Mouse (Mus musculus) neural tube, embryonic 15.5 days (tissue): ENCODE data around the gene Manf. TPM values are rescaled to one million over a fixed set of nuclear protein-coding genes. Genes with fewer than 3 reads are reported as not detected.

Experiments used
- ATAC-seq: fragments of 200-750 bp; cut with Nextera tagmentation; 2 replicates; pipeline ENCODE4 v1.8.0; 2017; ENCODE audit warnings: mild to moderate bottlenecking, moderate TSS enrichment, moderate library complexity; ENCODE audit not compliant: low FRiP score
- H3K27ac ChIP-seq: fragments of 300-500 bp; sonication (generic); replicated peaks from 2 replicates; pipeline ENCODE4 v1.5.1; 2015; ENCODE audit warnings: mild to moderate bottlenecking, inconsistent platforms
- H3K27me3 ChIP-seq: fragments of 300-500 bp; sonication (generic); replicated peaks from 2 replicates; pipeline ENCODE4 v1.6.1; 2015; ENCODE audit warnings: inconsistent platforms
- H3K36me3 ChIP-seq: fragments of 300-500 bp; sonication (generic); 2 replicates; pipeline ENCODE4 v1.6.1; 2015; ENCODE audit warnings: inconsistent platforms
- H3K4me1 ChIP-seq: fragments of 300-500 bp; sonication (generic); 2 replicates; pipeline ENCODE4 v1.6.1; 2015; ENCODE audit warnings: inconsistent platforms
- H3K4me2 ChIP-seq: fragments of 300-500 bp; sonication (generic); 2 replicates; pipeline ENCODE4 v1.6.1; 2015; ENCODE audit warnings: inconsistent platforms, mild to moderate bottlenecking, moderate library complexity
- H3K4me3 ChIP-seq: fragments of 300-500 bp; sonication (generic); replicated peaks from 2 replicates; pipeline ENCODE4 v1.5.1; 2015; ENCODE audit warnings: mild to moderate bottlenecking, inconsistent platforms
- H3K9ac ChIP-seq: fragments of 300-500 bp; sonication (generic); replicated peaks from 2 replicates; pipeline ENCODE4 v1.6.1; 2015; ENCODE audit warnings: mild to moderate bottlenecking, inconsistent platforms
- H3K9me3 ChIP-seq: fragments of 300-500 bp; sonication (generic); replicated peaks from 2 replicates; pipeline ENCODE4 v1.6.1; 2016; ENCODE audit warnings: inconsistent platforms
- WGBS: fragments of 180-500 bp; shearing (Covaris S2); methylation state at CpG from one replicate; pipeline ENCODE4 v1.1.7; 2015; ENCODE audit warnings: mixed read lengths; 5-methylcytosine and 5-hydroxymethylcytosine counted together
- polyA plus RNA-seq: library from polyadenylated mRNA; unstranded; fragments of >200 nt; fragmentation: Nextera tagmentation; extraction: Ambion mirVana; gene quantifications from 2 replicates; pipeline ENCODE4 v1.2.1, GENCODE M21; 2015

Manf gene
- polyA plus RNA-seq, 1 experiment from 2014 or later = 192 TPM

- Histone ChIP-seq H3K4me2 (peak overlapping the region; percentile 32), H3K9me3 (no peaks in the 10 kb centered on the region), H3K36me3 (peaks cover 47% of the 10 kb centered on the region), H3K9ac (peak overlapping the region; percentile 4; the same call in 1 of the 2 replicates), H3K4me3 (no peak overlapping the region), H3K27me3 (no peaks in the 10 kb centered on the region), H3K4me1 (peaks cover 41% of the 10 kb centered on the region), H3K27ac (no peak overlapping the region)
- WGBS = 55% methylated on average over 3 of the region's 3 CpGs
- no peak for ATAC-seq
Measured at GRCm38 (mm10) chr9:106893327-106893726, 1.5 kb upstream of the Manf start.

GRCm38 (mm10) chr9:106892552-106892875, 735 bp upstream of the Manf start:
- no peak for ATAC-seq
- peak overlapping the region; percentile 96 for H3K4me3 ChIP-seq
- no peaks in the 10 kb centered on the region for H3K27me3 ChIP-seq
- peak overlapping the region; percentile 84 for H3K4me2 ChIP-seq
- H3K36me3 ChIP-seq = peaks cover 50% of the 10 kb centered on the region
- H3K27ac ChIP-seq = peak overlapping the region; percentile 96
- peak overlapping the region; percentile 83 for H3K9ac ChIP-seq
- H3K9me3 ChIP-seq = no peaks in the 10 kb centered on the region
- peaks cover 49% of the 10 kb centered on the region for H3K4me1 ChIP-seq
- WGBS = 0% methylated on average over 9 of the region's 9 CpGs

- H3K27me3 ChIP-seq = no peaks in the 10 kb centered on the region
- H3K4me2 ChIP-seq = peak overlapping the region; percentile 84
- peak overlapping the region; percentile 96 for H3K4me3 ChIP-seq
- peaks cover 40% of the 10 kb centered on the region for H3K36me3 ChIP-seq
- peak overlapping the region; percentile 90 for H3K27ac ChIP-seq
- peaks cover 53% of the 10 kb centered on the region for H3K4me1 ChIP-seq
- no peak for ATAC-seq
- H3K9me3 ChIP-seq = no peaks in the 10 kb centered on the region
- WGBS = 0% methylated on average over 17 of the region's 17 CpGs
- H3K9ac ChIP-seq = peak overlapping the region; percentile 96
Measured at GRCm38 (mm10) chr9:106891341-106891741, 438 bp downstream of the Manf start.

- Histone ChIP-seq H3K36me3 (peaks cover 38% of the 10 kb centered on the region), H3K4me1 (peaks cover 56% of the 10 kb centered on the region), H3K27me3 (no peaks in the 10 kb centered on the region), H3K9me3 (no peaks in the 10 kb centered on the region), H3K4me3 (peak overlapping the region; percentile 96), H3K27ac (no peak overlapping the region), H3K9ac (peak overlapping the region; percentile 96), H3K4me2 (peak overlapping the region; percentile 84)
- no peak for ATAC-seq
- WGBS = 67% methylated on average over 8 of the region's 8 CpGs
Measured at GRCm38 (mm10) chr9:106890496-106891240, 1.1 kb downstream of the Manf start.

GRCm38 (mm10) chr9:106889321-106889720, 2.5 kb downstream of the Manf start:
- Histone ChIP-seq H3K9me3 (no peaks in the 10 kb centered on the region), H3K9ac (peak overlapping the region; percentile 96; the same call in 1 of the 2 replicates), H3K27ac (no peak overlapping the region), H3K4me1 (peaks cover 70% of the 10 kb centered on the region), H3K27me3 (no peaks in the 10 kb centered on the region), H3K4me3 (no peak overlapping the region), H3K4me2 (no peak overlapping the region), H3K36me3 (peaks cover 33% of the 10 kb centered on the region)
- ATAC-seq = no peak
- 88% methylated on average over 9 of the region's 9 CpGs for WGBS

- Histone ChIP-seq H3K4me2 (no peak overlapping the region), H3K27me3 (no peaks in the 10 kb centered on the region), H3K4me1 (peaks cover 74% of the 10 kb centered on the region), H3K36me3 (peaks cover 36% of the 10 kb centered on the region), H3K9ac (no peak overlapping the region), H3K9me3 (no peaks in the 10 kb centered on the region), H3K4me3 (no peak overlapping the region), H3K27ac (no peak overlapping the region)
- 94% methylated on average over 3 of the region's 3 CpGs for WGBS
- ATAC-seq = no peak
Measured at GRCm38 (mm10) chr9:106888346-106888745, 3.4 kb downstream of the Manf start.

GRCm38 (mm10) chr9:106886828-106887702, 4.7 kb downstream of the Manf start, which contains the start of gene Rbm15b:
Gene Rbm15b, minus strand, starts transcription at chr9:106887428.
- ATAC-seq = peak; percentile 72
- Histone ChIP-seq H3K4me2 (peak within 1 kb of the TSS; percentile 89), H3K27ac (peak within 1 kb of the TSS; percentile 87), H3K9ac (peak within 1 kb of the TSS; percentile 91), H3K36me3 (peaks cover 48% of the 10 kb centered on the region), H3K4me3 (peak within 1 kb of the TSS; percentile 92), H3K4me1 (peaks cover 80% of the 10 kb centered on the region), H3K9me3 (no peaks in the 10 kb centered on the region), H3K27me3 (no peaks in the 10 kb centered on the region)
- 3% methylated on average over 91 of the region's 101 CpGs for WGBS

GRCm38 (mm10) chr9:106885901-106886731, 5.7 kb downstream of the Manf start:
- Histone ChIP-seq H3K27me3 (no peaks in the 10 kb centered on the region), H3K9ac (peak overlapping the region; percentile 91), H3K4me1 (peaks cover 87% of the 10 kb centered on the region), H3K4me2 (peak overlapping the region; percentile 89), H3K4me3 (peak overlapping the region; percentile 92), H3K9me3 (no peaks in the 10 kb centered on the region), H3K36me3 (peaks cover 55% of the 10 kb centered on the region), H3K27ac (peak overlapping the region; percentile 87)
- WGBS = under 1% methylated on average over 82 of the region's 107 CpGs
- ATAC-seq = 0 out of 2 replicates have a peak, but pooled peaks have one; percentile 9

- Histone ChIP-seq H3K9ac (peak overlapping the region; percentile 91), H3K4me1 (peaks cover 81% of the 10 kb centered on the region), H3K27ac (peak overlapping the region; percentile 87), H3K4me3 (peak overlapping the region; percentile 92), H3K27me3 (no peaks in the 10 kb centered on the region), H3K9me3 (no peaks in the 10 kb centered on the region), H3K4me2 (peak overlapping the region; percentile 89), H3K36me3 (peaks cover 52% of the 10 kb centered on the region)
- WGBS = 20% methylated on average over 44 of the region's 44 CpGs
- no peak for ATAC-seq
Measured at GRCm38 (mm10) chr9:106884996-106885900, 6.5 kb downstream of the Manf start.

- H3K36me3 ChIP-seq = peaks cover 49% of the 10 kb centered on the region
- 40% methylated on average over 16 of the region's 16 CpGs for whole genome bisulfite sequencing
Measured at GRCm38 (mm10) chr9:106884306-106884705, 7.5 kb downstream of the Manf start.

More at GRCm38 (mm10) chr9:106884306-106884705, 7.5 kb downstream of the Manf start:
- Histone ChIP-seq H3K27me3 (no peaks in the 10 kb centered on the region), H3K4me2 (peak overlapping the region; percentile 89), H3K9me3 (no peaks in the 10 kb centered on the region), H3K4me3 (peak overlapping the region; percentile 92), H3K9ac (peak overlapping the region; percentile 91), H3K4me1 (peaks cover 71% of the 10 kb centered on the region), H3K27ac (no peak overlapping the region)
- no peak for ATAC-seq
